Mouse (Mus musculus): ENCODE measurements around the gene Astn2.

DNA sequence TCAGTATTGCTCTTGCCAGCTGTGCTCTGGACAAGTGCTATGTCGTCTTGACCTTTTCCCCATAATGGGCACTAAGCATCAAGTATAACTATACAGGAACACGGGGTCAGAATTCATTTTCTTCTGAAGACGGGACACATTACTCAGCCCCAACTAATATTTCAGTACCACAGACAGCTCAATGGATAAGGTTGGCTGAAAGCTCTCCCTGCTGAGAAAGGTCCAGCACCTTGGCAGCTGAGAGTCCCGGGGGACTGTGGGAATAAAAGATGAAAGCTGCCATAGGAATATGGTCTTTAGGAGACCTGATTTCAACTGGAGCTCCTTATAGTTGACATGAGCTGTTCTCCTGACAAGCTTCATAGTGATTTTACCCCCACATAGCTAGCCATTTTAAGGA is 421.5 kb downstream of the Astn2 start:
- TF ChIP-seq CTCF (IDR thresholded peaks at IDR 0.05) (no peak), EP300 (IDR thresholded peaks at IDR 0.05) (no peak)
